Mouse (Mus musculus) embryo, embryonic 11.5 days (tissue): Measurements from ENCODE around the gene Igsf9.
A peak's percentile ranks its signal among the peaks of the same experiment; 100 is the strongest.

ENCODE experiments used
- DNase-seq: peaks from one replicate; pipeline ENCODE4 v3.0.0-alpha.2; 2012; ENCODE audit warnings: low read depth, low spot score

Gene Igsf9

GRCm38 (mm10) chr1:172468301-172468877 is 13.2 kb upstream of the Igsf9 start:
- DNase-seq = no peak

- DNase-seq = no peak
Measured at GRCm38 (mm10) chr1:172469373-172469772, 12.2 kb upstream of the Igsf9 start.

GRCm38 (mm10) chr1:172469810-172470448 is 11.7 kb upstream of the Igsf9 start:
- no peak for DNase-seq

- no peak for DNase-seq
Measured at GRCm38 (mm10) chr1:172472909-172473308, 8.7 kb upstream of the Igsf9 start.

DNA sequence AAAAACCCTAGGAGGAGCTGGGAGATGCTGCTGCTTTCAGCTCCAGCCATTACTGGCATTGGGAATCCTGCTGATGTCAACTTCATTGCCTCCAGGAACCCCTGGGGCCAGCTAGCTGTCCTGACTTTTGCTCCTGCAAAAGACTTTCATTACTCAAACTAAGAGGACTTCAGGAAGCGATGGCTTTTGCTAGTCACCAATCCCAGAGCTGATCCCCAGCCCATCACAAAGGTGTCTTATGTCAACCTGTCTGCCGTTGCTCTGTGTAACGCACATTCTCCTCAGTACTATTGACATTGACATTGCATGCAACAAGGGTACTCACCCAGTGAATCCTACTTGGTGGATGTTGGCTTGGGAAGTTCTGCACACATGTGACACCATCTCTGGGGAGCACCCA is 7.4 kb upstream of the Igsf9 start:
- DNase-seq = no peak

DNA sequence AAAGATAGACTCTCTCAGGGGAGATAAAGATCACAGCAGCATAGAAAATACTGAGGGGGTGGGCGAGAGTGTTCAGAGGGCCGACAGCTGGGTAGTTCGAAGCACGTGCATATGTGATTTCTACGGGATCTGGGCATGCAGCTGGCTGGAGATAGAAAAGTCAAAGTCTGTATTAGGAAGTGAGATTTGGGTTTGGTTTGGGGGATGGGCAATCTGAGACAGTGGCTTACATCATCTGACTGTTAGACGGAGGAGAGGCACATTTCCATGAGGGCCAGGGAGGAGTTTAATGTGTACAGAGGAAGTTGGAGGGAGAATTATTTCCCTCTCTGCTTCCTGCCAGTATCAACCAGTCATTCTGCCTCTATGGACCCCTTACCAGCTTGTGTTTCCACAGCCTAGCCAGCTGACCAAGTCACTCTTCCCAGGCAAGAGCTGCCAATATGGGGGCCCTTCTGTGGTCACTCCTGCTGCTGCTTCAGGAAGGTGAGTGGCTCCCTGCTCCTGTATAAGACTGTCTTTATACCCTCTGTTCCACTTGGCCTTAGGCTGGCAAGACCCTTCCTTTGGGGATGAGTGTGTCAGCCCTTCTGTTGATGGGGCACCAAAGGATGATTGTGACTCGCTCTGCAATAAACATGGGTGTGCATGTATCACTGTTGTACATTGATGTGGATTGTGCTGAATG is 6.4 kb upstream of the Igsf9 start, which contains the start of gene Slamf9:
Slamf9 (plus strand) TSS at position 305 of the 688 bp plus-strand sequence.
- DNase-seq = no peak

DNA sequence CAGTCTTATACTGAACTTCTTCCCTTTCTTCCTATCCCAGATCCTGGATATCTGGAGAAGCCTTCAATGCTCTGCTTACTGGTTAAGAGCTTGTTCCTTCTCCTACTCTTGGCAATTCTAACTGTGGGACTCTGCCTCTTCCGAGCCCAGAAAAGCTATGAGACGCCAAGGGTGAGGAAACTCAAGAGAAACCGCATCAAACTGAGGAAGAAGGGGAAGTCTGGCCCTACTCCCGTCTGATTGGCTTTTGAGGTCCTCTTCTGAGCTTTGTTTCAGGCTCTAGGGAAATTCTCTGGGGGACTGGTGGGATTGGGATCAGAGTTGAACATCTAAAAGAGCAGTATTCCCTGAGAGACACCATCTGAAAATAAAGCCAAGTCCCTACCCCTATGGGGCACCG is 3.6 kb upstream of the Igsf9 start:
- no peak for DNase-seq

DNA sequence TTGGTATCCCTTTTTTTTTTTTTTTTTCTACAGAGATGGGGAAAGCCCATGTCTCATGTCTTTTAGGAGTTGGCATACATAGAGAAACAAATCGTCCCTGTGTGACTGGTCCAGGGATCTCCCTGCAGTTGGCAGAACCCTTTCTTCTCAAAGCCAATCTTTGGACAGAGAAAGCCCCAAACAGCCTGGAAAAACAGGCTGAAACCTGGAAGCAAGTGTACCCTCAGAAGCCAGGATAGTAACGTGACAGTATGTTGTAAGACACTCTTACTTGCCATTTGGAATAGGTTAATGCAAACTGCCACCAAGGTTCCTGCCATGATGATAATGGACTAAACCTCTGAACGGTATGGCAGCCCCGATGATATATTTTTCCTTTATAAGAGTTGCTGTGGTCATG is 1.2 kb upstream of the Igsf9 start:
- DNase-seq = no peak

DNA sequence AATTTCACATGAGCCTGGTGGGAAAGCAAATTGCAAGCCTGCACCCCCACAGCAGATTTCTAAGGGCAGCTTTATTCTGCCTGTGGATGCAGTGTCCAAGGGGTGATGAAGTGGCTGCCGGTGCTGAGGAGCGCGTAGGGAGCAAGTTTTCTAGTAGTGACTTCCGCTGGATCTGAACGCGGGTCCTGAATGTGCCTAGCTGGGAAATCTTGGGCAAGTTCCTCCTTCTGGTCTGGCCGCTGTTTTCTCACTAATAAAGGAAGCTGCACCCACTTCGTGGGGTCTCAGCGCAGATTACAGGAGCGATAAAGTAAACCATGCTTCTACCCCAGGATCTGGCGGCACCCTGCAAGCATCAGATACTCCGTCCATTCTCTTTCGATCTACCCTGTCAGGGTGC is 477 bp upstream of the Igsf9 start:
- DNase-seq = no peak

GRCm38 (mm10) chr1:172482518-172483360 is 1.2 kb downstream of the Igsf9 start:
- no peak for DNase-seq

DNA sequence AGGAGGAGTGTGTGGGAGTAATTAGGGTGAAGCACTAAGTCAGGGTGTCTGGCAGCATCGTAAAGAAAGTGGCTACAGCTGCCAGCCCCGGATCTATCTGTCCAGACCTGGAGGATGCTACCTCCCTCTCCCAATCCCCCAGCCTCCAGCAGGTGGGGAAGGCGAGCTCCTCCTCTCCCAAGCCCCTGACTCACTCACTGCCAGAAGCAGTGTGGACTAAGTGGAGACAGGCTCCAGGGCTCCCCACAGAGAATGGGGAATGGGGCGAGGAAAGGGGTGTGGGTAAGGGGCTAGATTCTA is 1.7 kb downstream of the Igsf9 start:
- no peak for DNase-seq

DNA sequence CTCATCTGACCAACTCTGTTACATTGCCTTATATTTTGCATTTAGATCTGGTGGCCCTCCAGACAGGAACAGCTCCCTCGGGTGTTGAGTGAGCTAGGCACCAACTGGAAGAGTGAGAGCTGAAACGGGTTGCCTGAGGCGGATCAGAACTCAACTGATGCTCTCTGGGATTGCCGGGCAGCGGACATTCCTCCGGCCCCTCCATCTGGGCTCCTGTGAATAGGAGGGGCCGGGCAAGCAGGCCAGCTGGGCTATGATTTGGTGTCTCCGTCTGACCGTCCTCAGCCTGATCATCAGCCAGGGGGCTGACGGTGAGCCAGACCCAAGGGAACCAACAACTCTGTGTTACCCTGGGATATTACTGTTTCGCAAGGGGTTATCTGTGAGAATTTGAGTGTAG is 2.6 kb downstream of the Igsf9 start:
- no peak for DNase-seq

- DNase-seq = no peak
Measured at GRCm38 (mm10) chr1:172484671-172485070, 3.1 kb downstream of the Igsf9 start.

DNA sequence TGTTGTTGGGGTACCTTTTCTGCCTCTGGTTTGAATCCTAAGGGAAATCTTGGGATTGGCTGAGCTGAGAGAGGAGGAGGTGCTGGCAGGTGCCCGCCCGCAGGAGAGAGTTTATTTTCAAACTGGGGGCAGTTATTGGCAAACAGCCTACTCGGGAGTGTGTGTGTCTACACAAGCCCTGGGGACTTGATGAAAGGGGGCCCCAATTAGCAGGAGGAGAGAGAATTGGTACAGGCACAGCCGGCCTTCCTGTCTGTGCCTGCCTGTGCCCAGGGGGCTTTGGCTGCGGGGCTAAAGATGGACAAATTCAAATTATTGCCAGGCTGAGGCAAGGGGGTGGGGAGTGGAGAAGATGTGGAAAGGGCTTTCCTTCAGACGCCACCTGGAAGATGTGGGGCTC is 4.2 kb downstream of the Igsf9 start:
- DNase-seq = no peak

DNA sequence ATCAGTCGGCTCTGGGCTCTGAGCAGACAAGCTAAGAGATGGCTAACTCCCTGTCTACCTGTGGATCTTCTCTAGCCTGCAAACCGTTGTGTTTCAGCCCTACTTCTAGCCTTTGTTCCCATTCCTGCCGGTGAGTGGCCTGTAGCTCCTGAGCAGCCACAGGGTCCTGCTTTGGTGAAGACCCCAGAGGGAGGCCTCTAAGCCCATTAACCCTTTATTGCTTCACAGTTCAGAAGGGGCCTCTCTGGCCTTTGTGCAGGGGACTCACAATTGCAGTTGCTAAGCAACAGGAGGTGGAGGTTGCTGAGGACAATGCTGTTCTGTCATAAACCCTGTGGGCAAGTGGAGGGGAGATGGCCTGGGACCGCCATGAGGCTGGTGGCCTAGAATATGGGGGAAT is 4.6 kb downstream of the Igsf9 start:
- DNase-seq = no peak

- no peak for DNase-seq
Measured at GRCm38 (mm10) chr1:172486651-172487050, 5.1 kb downstream of the Igsf9 start.

DNA sequence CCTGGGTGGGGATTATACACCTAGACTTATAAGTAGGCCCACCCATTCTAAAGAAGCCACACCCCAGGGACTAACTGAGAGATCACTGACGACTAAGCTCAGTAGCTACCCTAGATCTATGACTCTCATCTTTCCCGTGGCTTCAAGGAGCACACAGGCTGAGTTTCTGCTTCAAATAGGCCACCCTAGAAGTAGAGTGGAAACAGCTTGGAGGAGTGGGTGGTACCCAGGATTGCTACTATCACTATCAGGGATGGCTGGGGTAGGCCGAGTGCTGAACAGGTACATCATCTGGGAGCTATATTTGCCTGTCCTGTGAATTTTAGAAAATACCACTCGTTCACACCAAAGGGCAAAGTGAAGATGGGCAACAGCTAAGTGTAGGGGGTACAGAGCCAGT is 6.3 kb downstream of the Igsf9 start:
- no peak for DNase-seq

- DNase-seq = no peak
Measured at GRCm38 (mm10) chr1:172488831-172489230, 7.2 kb downstream of the Igsf9 start.

GRCm38 (mm10) chr1:172489585-172490250 is 8.1 kb downstream of the Igsf9 start:
- no peak for DNase-seq

DNA sequence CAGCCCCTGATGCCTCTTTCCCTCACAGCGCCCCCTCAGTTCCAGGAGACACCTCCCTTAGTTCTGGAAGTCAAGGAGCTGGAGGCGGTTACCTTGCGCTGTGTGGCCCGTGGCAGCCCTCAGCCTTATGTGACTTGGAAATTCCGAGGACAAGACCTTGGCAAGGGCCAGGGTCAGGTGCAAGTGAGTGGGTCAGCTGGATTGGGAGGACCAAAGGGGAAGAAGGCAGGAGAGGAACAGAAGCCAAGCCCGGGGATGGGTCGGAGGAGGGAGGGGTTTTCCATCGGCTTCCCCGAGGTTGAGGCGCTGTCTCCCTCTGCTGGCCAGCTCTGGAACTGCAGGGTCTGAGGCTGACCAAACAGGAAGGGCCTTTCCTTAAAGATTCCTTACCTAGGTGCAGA is 8.7 kb downstream of the Igsf9 start:
- peak; percentile 73 for DNase-seq

DNA sequence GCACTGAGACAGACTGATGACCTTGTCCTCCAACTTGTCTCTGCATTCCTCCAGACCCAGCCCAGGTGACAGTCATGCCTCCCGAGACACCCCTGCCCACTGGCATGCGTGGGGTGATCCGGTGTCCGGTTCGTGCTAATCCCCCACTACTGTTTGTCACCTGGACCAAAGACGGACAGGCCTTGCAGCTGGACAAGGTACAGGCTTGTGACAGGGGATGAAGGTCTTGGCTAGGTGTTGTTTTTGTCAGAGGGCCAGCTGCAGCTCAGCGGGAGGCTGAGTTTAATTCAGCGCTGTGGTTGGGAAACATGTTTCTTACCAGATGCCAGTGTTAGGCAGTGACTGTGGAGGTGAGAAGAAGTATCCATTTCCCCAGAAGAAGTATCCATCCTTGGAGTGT is 10.5 kb downstream of the Igsf9 start:
- DNase-seq = no peak

- DNase-seq = no peak
Measured at GRCm38 (mm10) chr1:172493516-172493915, 11.9 kb downstream of the Igsf9 start.
